Mouse (Mus musculus) left cerebral cortex, adult 9 months (tissue): Measurements from ENCODE around the gene Pgpep1.

Source experiments
- DNase-seq, 2 experiments: peaks; one replicate each; pipeline ENCODE4 v3.0.0; 2022; ENCODE audit warnings: low spot score in 2 of 2

Gene Pgpep1

GRCm38 (mm10) chr8:70691230-70691629 is 31.0 kb upstream of the Pgpep1 start:
- no peak for DNase-seq

DNA sequence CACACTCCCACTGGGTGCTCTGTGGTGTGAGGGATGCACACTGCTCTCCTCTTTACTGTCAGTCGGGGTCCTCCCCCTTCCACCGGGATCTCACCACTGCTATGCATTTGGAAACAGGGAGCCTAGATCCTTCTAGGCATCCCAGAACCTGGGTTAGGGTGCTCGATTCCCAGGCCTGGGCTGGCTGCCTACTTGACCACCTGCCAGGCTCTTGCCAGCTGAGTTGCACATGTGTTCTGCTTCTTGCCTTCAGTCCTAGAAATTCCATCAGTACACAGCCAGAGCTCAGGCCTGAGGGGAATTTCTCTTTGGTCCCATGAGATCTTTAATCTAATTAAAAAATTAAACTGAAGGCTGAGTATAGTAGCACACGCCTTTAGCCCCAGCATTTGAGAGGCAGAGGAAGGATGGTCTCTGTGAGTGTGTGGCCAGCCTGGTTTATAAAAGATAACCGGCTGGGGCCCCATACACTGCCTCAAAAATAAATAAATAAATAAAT is 29.8 kb upstream of the Pgpep1 start:
- no peak for DNase-seq

GRCm38 (mm10) chr8:70688136-70688535 is 27.9 kb upstream of the Pgpep1 start:
- no peak for DNase-seq

GRCm38 (mm10) chr8:70687576-70687975 is 27.4 kb upstream of the Pgpep1 start:
- no peak for DNase-seq

GRCm38 (mm10) chr8:70684291-70684690 is 24.1 kb upstream of the Pgpep1 start:
- peak; percentile 84 to 91 for DNase-seq

DNA sequence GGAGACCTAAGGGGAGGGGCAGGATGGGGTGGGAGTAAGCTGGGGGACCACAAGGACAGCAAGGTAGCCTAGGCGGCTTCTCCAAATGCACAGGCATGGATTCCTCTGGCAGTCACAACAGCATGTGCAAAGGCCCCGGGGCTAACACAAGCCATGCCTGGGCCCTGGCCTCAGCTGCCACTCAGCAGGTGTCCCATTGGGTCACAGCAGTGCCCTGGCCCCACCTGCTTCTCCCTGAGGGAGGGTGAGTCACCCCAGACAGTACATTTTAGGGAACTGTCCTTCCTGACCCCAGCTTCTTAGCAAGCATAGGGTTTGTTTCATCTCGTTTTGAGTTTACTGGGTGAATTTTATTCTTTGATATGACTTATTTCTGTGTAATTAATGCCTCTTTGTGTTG is 22.5 kb upstream of the Pgpep1 start:
- no peak for DNase-seq

- peak in 1 of 2 experiments; percentile 72 for DNase-seq
Observed at GRCm38 (mm10) chr8:70682193-70682592, 22.0 kb upstream of the Pgpep1 start.

DNA sequence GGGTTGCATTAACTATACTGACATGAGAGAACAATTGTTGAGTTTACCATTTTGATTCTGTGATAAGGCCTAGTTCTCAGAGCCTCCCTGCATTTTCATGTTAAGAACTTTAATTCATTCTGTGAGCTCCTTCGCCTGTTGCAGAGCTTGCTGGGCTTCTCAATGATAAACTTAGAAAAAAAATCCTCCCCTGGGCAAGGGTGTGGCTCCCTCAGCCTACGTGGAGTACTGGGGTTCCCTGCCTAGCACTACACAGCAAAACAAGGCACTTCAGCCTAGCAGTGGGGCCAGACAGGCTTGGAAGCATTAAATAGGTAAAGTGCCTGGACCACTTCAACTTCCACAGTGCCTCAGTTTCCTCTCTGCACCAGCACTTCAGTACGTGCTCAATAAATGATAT is 21.2 kb upstream of the Pgpep1 start:
- no peak for DNase-seq

DNA sequence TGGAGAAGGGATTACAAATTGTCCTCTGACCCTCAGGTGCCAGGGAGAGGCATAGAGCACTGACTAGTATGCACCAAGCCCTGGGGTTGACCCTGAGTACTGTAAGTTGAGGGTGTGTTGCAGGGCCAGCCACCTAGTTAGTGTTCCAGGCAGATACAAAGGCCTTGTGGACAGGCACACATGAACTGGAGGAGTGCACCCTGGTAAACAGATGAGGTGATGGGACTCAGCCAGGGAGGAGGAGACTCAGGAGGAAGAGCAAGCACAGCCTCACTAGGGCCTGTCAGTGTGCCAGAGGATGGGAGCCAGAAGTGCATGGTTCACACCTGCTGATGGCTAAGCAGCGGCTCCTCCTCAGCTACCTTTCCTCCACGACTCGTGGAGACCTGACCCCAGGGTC is 19.9 kb upstream of the Pgpep1 start:
- DNase-seq: no peak

DNA sequence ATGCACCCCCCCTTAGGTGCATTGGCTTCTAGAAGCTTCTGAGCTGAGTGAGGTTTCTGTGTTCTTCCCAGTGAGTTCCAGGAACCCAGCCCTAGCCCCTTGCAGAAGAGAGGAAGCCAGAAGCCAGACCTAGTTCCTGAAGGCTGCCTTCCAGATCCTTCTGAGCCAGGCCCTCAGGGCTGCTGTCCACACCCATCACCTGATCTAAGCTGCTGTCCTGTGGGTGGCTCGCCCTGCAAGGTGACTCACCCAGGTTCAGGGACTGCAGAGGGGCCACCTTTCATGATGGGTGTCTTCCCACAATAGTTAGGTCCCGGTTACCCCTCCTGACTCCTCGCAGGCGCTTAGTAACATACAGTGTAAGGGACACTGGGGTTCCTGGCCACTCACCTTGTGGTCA is 19.2 kb upstream of the Pgpep1 start:
- DNase-seq: no peak

- no peak for DNase-seq
Observed at GRCm38 (mm10) chr8:70678679-70679078, 18.5 kb upstream of the Pgpep1 start.

DNA sequence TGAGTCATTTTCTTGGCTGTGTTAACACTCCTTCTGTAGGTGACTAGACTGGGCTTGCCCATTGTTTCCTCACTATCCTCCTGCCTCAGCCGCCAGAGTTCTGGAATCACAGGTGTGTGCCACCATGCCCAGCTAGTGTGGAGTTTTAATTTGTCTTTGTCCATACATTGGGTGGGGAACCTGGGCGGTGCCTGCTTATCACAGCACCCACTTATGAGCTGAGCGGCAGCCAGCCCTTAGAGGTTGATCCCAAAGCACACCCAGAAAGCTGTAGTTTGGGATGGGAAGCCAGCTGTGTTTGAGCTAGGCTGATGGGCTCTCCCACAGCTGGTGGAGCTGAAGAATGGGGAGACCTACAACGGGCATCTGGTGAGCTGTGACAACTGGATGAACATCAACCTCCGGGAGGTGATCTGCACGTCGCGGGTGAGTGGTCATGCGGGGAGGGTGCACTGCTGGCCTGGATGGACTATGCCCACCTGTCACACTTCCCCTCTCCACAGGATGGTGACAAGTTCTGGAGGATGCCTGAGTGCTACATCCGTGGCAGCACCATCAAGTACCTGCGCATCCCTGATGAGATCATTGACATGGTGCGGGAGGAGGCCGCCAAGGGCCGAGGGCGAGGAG is 17.4 kb upstream of the Pgpep1 start:
- DNase-seq: no peak

GRCm38 (mm10) chr8:70675336-70675735 is 15.1 kb upstream of the Pgpep1 start:
- no peak for DNase-seq

- no peak for DNase-seq
Observed at GRCm38 (mm10) chr8:70674716-70675115, 14.5 kb upstream of the Pgpep1 start.

DNA sequence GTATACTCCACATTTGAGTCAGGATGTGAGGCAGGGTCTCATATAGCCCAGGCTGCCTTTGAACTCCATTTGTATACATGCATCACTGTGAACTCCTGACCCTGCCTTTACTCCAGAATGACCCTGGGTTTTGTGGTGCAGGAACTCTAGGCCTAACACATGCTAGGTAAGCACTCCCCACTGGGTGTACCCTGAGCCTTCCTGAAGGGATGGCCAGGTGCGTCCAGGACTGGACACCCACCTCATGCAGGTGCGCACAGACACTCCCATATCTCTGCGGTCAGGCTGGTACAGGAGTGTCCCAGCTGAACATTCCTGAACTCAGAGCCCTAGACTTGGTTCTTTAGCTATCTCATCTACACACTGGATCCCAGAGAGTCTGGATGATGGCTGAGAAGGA is 13.9 kb upstream of the Pgpep1 start:
- DNase-seq: no peak

- DNase-seq: peak; percentile 96 to 99
Observed at GRCm38 (mm10) chr8:70673079-70673856, 13.1 kb upstream of the Pgpep1 start, which contains the start of gene Lsm4. Gene Lsm4, plus strand, starts transcription at chr8:70673248.

DNA sequence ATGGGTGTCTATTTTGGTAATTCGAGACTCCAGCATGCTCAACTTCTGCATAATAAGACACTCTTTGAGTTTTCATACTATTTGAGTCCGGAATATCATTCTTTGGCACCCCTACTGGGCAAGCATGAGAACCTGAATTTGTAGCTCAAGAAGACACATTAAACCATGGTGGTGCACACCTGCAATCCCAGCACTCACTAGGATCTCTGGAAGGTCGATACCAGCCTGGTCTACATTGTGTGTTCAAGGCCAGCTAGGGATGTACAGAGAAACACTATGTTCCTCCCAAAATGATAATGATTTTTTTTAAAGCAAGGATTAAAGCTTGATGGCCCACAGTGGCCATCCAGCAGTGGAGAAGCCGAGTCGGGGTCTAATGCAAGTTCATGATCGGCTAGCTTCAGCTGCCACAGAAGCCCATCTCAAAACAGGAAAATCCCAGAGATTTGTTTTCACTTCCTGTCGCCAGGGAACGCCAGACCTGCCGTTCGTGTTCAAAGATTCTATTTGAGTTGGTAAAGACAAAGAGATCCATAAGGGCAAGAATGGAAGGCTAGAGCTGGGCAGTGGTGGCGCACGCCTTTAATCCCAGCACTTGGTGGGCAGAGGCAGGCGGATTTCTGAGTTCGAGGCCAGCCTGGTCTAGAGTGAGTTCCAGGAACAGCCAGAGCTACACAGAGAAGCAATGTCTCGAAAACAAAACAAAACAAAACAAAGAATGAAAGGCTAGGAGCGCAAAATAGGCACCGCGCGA is 12.3 kb upstream of the Pgpep1 start:
- no peak for DNase-seq

- no peak for DNase-seq
Observed at GRCm38 (mm10) chr8:70671615-70672324, 11.6 kb upstream of the Pgpep1 start.

DNA sequence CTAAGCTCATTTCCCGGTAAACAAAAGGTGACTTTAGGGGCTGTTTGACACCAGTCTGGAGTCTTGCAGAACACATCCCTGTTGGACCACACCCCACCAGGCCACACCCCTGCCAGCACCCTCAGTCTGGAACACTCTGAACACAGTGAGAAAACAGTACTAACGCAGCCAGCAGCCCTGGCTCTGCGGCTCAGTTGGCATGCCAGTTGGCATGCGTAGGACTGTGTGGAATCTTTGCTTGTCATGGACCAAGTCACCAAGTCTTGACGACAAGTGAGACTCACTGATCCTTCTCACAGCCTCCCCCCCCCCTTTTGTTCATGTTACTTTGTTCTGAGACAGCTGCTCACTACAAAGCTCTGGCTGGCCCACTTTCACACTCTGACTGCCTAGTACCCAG is 6.9 kb upstream of the Pgpep1 start:
- DNase-seq: no peak

GRCm38 (mm10) chr8:70665599-70665998 is 5.4 kb upstream of the Pgpep1 start:
- DNase-seq: no peak

DNA sequence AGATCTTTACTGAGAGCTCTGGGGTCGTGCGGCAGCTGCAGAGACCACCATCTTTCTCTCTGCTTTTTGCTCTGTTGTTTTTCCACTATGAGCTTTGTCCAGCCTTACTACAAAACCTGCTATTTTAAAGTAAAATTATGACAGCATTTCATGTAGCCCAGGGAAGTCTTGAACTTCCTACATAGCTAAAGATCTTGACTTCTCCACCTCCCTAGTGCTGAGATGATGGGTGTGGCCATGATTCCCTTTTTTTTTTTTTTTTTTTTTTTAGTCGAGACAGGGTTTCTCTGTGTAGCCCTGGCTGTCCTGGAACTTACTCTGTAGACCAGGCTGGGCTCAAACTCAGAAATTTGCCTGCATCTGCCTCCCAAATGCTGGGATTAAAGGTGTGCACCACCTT is 4.4 kb upstream of the Pgpep1 start:
- no peak for DNase-seq

DNA sequence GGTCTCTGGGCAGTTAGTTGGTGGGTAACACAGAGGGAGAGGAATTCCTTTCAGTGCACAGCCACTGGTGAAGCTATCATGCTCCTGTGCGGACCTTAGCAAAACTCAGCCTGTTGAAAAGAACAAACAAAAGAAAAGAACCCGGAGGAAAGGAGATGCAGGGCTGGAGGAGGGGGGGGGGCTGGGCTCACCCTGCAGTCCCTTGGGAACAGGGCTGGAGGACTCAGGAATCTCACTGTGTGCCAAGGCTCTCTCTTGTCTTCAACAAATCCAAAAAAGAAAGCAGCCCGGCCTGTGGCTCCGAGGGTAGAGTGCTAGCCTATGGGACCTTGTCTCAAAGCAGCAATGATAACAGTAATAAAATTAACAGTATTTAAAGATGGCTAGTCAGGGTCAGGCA is 3.5 kb upstream of the Pgpep1 start:
- no peak for DNase-seq
